ENCODE assay signal across 22 mouse cellular contexts in the genomic region with DNA sequence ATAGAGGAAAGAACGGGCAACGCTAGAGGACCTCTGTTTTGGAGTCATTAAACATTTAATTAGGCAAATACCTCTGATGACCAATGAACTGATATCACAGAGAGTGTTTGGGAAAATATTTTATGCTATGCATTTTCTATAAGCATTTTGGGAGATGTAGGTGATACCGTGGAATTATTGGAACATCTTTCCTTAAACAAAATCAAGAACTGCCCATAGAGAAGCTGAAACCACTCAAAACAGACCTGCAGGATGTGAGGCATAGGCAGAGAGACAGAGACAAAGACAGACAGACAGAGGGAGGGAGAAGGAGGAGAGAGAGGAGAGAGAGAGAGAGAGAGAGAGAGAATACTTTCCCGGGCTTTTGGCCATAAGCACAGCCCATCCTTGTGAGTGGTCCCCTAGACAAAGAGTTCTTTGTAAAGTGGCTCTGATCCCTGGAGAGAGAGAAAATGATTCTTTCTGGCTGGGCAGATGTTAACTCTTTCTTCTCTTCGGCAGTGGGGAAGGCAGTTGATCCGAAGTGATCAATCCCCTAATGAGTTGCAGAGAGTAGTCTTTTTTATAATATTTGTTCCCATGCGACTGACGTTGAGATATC. TPM values are rescaled to one million over a fixed set of nuclear protein-coding genes. Genes with fewer than 3 reads are reported as not detected.
DNase-seq lines count a peak whose midpoint lies in the region; ATAC-seq and TF ChIP-seq lines count a peak whose summit lies in the region.
"Had no signal": no experiment of that assay in that cellular context is flagged by ENCODE, and none has a peak within 500 bp of the region (broad histone marks: within the 10 kb centered on the region; RNA-seq: fewer than 3 reads in every experiment).

No protein-coding gene starts in this region.

- H3K27me3 ChIP-seq in hindbrain, embryonic 14.5 days (ENCODE audit: control insufficient read depth, insufficient read depth, low read length) = no peaks in the 10 kb centered on the region
- H3K27me3 ChIP-seq in lung, postnatal 0 days (replicated peaks; ENCODE audit: insufficient read depth, low read length) = no peaks in the 10 kb centered on the region
- H3K27me3 ChIP-seq in limb, embryonic 10.5 days (ENCODE audit: low read depth, poor library complexity, severe bottlenecking) = no peaks in the 10 kb centered on the region
- H3K27me3 ChIP-seq: heart, embryonic 12.5 days had no signal

- peak in 1 of 2 experiments; percentile 1 for DNase-seq in layer of hippocampus, adult 2 months (ENCODE audit: low spot score in 2 of 2)
- DNase-seq in layer of hippocampus, postnatal 25 days (ENCODE audit: extremely low spot score in 1 of 2, low spot score in 1 of 2) = no peak
- DNase-seq in embryo, embryonic 11 days = peak; percentile 55
- peak; percentile 46 for DNase-seq in hindbrain, embryonic 14.5 days (ENCODE audit: low spot score)
- peak; percentile 55 for DNase-seq in retina, embryonic 14.5 days (ENCODE audit: low spot score)
- no peak for DNase-seq in lung, postnatal 0 days (ENCODE audit: low spot score)
- no peak for DNase-seq in limb, embryonic 10.5 days (ENCODE audit: low spot score)
- no peak for DNase-seq in gastrocnemius, postnatal 14 days
- DNase-seq: cerebellum, adult 11 months; gastrocnemius, postnatal 25 days; heart, postnatal 4 days; kidney, adult 18-20 months; kidney, postnatal 4 days; lung, adult 2 months; right cerebral cortex, adult 18-20 months had no signal

- no peak for TF ChIP-seq CTCF in layer of hippocampus, adult 2 months (conservative IDR thresholded peaks at IDR 0.05)
- no peak for TF ChIP-seq CTCF in lung, postnatal 0 days (IDR thresholded peaks at IDR 0.05)

- H3K9me3 ChIP-seq in hindbrain, embryonic 14.5 days (ENCODE audit: control insufficient read depth, low read length) = no peaks in the 10 kb centered on the region
- no peaks in the 10 kb centered on the region for H3K9me3 ChIP-seq in lung, postnatal 0 days (ENCODE audit: low read length)
- H3K9me3 ChIP-seq in limb, embryonic 10.5 days (replicated peaks) = no peaks in the 10 kb centered on the region
- H3K9me3 ChIP-seq: heart, embryonic 12.5 days had no signal

- H3K4me2 ChIP-seq in hindbrain, embryonic 14.5 days (replicated peaks) = no peak overlapping the region
- H3K4me2 ChIP-seq in lung, postnatal 0 days (replicated peaks; ENCODE audit: low read depth, low read length) = no peak overlapping the region
- H3K4me2 ChIP-seq: heart, embryonic 12.5 days had no signal

- no peaks in the 10 kb centered on the region for H3K36me3 ChIP-seq in hindbrain, embryonic 14.5 days (replicated peaks; ENCODE audit: control insufficient read depth, insufficient read depth)
- H3K36me3 ChIP-seq in lung, postnatal 0 days (ENCODE audit: insufficient read depth, low read length) = no peaks in the 10 kb centered on the region
- H3K36me3 ChIP-seq in limb, embryonic 10.5 days = no peaks in the 10 kb centered on the region
- H3K36me3 ChIP-seq: heart, embryonic 12.5 days had no signal

- no peaks in the 10 kb centered on the region for H3K4me1 ChIP-seq in hindbrain, embryonic 14.5 days (replicated peaks; ENCODE audit: control insufficient read depth, insufficient read depth, low read length)
- H3K4me1 ChIP-seq in lung, postnatal 0 days (ENCODE audit: insufficient read depth, low read depth, low read length) = no peaks in the 10 kb centered on the region
- peaks cover 5% of the 10 kb centered on the region; the same call in 1 of the 2 replicates for H3K4me1 ChIP-seq in limb, embryonic 10.5 days
- H3K4me1 ChIP-seq: heart, embryonic 12.5 days had no signal

- 0 out of 2 replicates have a peak overlapping the region, but pooled peaks have one; percentile 8 for H3K27ac ChIP-seq in layer of hippocampus, adult 2 months
- H3K27ac ChIP-seq in hindbrain, embryonic 14.5 days = no peak overlapping the region
- H3K27ac ChIP-seq in lung, postnatal 0 days (ENCODE audit: low read length) = no peak overlapping the region
- H3K27ac ChIP-seq in limb, embryonic 10.5 days = no peak overlapping the region; the same call in 1 of the 2 replicates

- ATAC-seq in hindbrain, embryonic 14.5 days (ENCODE audit: low FRiP score) = peak; percentile 48; the same call in 1 of the 2 replicates
- ATAC-seq in lung, postnatal 0 days = no peak

- peak overlapping the region; percentile 22; the same call in 1 of the 2 replicates for H3K4me3 ChIP-seq in layer of hippocampus, adult 2 months
- H3K4me3 ChIP-seq in hindbrain, embryonic 14.5 days (replicated peaks; ENCODE audit: low read length) = no peak overlapping the region
- H3K4me3 ChIP-seq in lung, postnatal 0 days (ENCODE audit: low read depth, low read length) = no peak overlapping the region
- H3K4me3 ChIP-seq in limb, embryonic 10.5 days = no peak overlapping the region
- H3K4me3 ChIP-seq: heart, embryonic 12.5 days had no signal

- intact Hi-C loops in gastrocnemius, postnatal 14 days (cut with DNase I; ENCODE audit: low total_unique reads) = no loop called here

- 44% methylated on average over 8 of the region's 8 CpGs for WGBS in hindbrain, embryonic 14.5 days
- 67% methylated on average over 8 of the region's 8 CpGs for WGBS in lung, postnatal 0 days
- 76% methylated on average over 8 of the region's 8 CpGs for WGBS in limb, embryonic 10.5 days

- TF ChIP-seq EP300 in lung, postnatal 0 days (IDR thresholded peaks at IDR 0.05) = no peak

- no peak overlapping the region for H3K9ac ChIP-seq in hindbrain, embryonic 14.5 days
- no peak overlapping the region for H3K9ac ChIP-seq in lung, postnatal 0 days (replicated peaks; ENCODE audit: low read depth)
- H3K9ac ChIP-seq: heart, embryonic 12.5 days had no signal

RNA-seq across cellular contexts. Expression of gene Kcnj2, which starts 43.2 kb away (rescaled TPM):
- total RNA-seq in layer of hippocampus, adult 2 months (2021) = 10 to 100 TPM in 1 of 2 experiments, 1 to 10 TPM in 1; 9.6 to 10.2 TPM
- total RNA-seq in layer of hippocampus, postnatal 25 days (2021) = 10 to 100 TPM in 1 of 2 experiments, 1 to 10 TPM in 1; 7.1 to 10.9 TPM
- polyA plus RNA-seq in hindbrain, embryonic 14.5 days (2014; fragmentation: Nextera tagmentation; extraction: Ambion mirVana) = 0.50 and 0.56 TPM in 2 replicates
- polyA plus RNA-seq in lung, postnatal 0 days (2015; fragmentation: Nextera tagmentation; extraction: Ambion mirVana) = 2.2 and 2.4 TPM in 2 replicates
- polyA plus RNA-seq in limb, embryonic 10.5 days (2016; fragmentation: Nextera tagmentation; extraction: Ambion mirVana) = 1.2 and 2.5 TPM in 2 replicates
- total RNA-seq in gastrocnemius, postnatal 14 days (2021) = 10 to 100 TPM; 31.6 to 32.4 TPM

RNA-seq across cellular contexts. Expression of gene Kcnj16, which starts 54.9 kb away (rescaled TPM):
- 10 to 100 TPM; 16.9 to 19.5 TPM for total RNA-seq in layer of hippocampus, adult 2 months (2021)
- total RNA-seq in layer of hippocampus, postnatal 25 days (2021) = 10 to 100 TPM; 16.9 to 18.4 TPM
- 2.5 and 3.5 TPM in 2 replicates for polyA plus RNA-seq in hindbrain, embryonic 14.5 days (2014; fragmentation: Nextera tagmentation; extraction: Ambion mirVana)
- polyA plus RNA-seq in lung, postnatal 0 days (2015; fragmentation: Nextera tagmentation; extraction: Ambion mirVana) = not detected in 2 replicates
- polyA plus RNA-seq in limb, embryonic 10.5 days (2016; fragmentation: Nextera tagmentation; extraction: Ambion mirVana) = not detected in 2 replicates
- not detected for total RNA-seq in gastrocnemius, postnatal 14 days (2021)
- total RNA-seq: common myeloid progenitor, adult 5-6 weeks; ES-E14; gastrocnemius, postnatal 25 days; heart, postnatal 4 days; megakaryocyte progenitor cell, adult 5-6 weeks had no signal
- polyA plus RNA-seq: C2C12; heart, embryonic 12.5 days; limb, embryonic 14.5 days; lung, adult 2 months; testis, adult 2 months had no signal

Comparison
In these comparisons a context has a peak if more than half of its experiments do, and no peak if none do; other contexts are left out.
1. DNase-seq: peak in embryo, embryonic 11 days (single experiment), hindbrain, embryonic 14.5 days (single experiment) and retina, embryonic 14.5 days (single experiment); none in layer of hippocampus, postnatal 25 days (0 of 2), lung, postnatal 0 days (single experiment), limb, embryonic 10.5 days (single experiment) and gastrocnemius, postnatal 14 days (single experiment).
2. RNA of gene Kcnj16, which starts 54.9 kb away (total RNA-seq): 16.9 to 19.5 TPM in layer of hippocampus, adult 2 months and 16.9 to 18.4 TPM in layer of hippocampus, postnatal 25 days; not detected in gastrocnemius, postnatal 14 days; every median in the first group is over 10 times any median in the second.